Mouse (Mus musculus) c-Kit-positive CD71-negative TER-119-negative erythroid progenitor cells, embryonic 14.5 days (primary cell): ENCODE data around the gene Olfr385.
"Not testable (repeated sequence)": the region's sequence is repeated elsewhere in the genome, so short reads cannot be mapped to it uniquely, and the experiment has no call there.

Experiments used
- DNase-seq: peaks from one replicate; pipeline ENCODE4 v3.0.0-alpha.2; 2013; ENCODE audit warnings: low read depth

The Olfr385 gene

GRCm38 (mm10) chr11:73592908-73593307 is at the start of gene Olfr385:
TSS of gene Olfr385 (minus strand) at chr11:73593008.
- DNase-seq, result no peak

GRCm38 (mm10) chr11:73598294-73598693 is 5.5 kb upstream of the Olfr385 start, which contains the start of gene Olfr384:
TSS of gene Olfr384 (plus strand) at chr11:73598594.
- no peak for DNase-seq

GRCm38 (mm10) chr11:73583188-73583587 is 9.6 kb downstream of the Olfr385 start:
- DNase-seq, result not testable (repeated sequence)

GRCm38 (mm10) chr11:73579871-73580270 is 12.9 kb downstream of the Olfr385 start:
- DNase-seq, result no peak
